Mouse (Mus musculus): Measurements from ENCODE around the gene Wsb2. TPM values are rescaled to one million over a fixed set of nuclear protein-coding genes. Genes with fewer than 3 reads are reported as not detected.

Wsb2 gene
- polyA plus RNA-seq, 2 experiments: 14.1 to 15.3 TPM

DNA sequence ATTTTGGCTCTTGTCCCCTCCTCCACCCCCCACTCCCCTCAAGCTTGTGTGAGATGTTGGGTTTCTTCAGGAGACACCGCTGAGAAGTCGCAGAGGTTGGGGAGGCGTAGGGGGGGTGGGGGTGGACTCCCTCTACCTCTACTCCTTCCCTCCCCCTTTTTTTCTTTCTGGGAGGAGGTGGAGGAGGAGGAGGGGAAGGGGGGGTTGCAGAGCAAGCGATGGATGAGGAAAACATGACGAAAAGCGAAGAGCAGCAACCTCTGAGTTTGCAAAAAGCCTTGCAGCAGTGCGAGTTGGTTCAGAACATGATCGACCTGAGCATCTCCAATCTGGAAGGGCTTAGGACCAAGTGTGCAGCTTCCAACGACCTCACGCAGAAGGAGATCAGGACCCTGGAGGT is 57.5 kb downstream of the Wsb2 start:
- no peak overlapping the region for H3K9ac ChIP-seq (replicated peaks)
- TF ChIP-seq CTCF (IDR thresholded peaks at IDR 0.05; ENCODE audit: low read depth) (no peak), EP300 (IDR thresholded peaks at IDR 0.05; ENCODE audit: low read depth) (no peak)
- no peak overlapping the region for H3K4me2 ChIP-seq (ENCODE audit: low read depth)
- no peaks in the 10 kb centered on the region for H3K9me3 ChIP-seq (ENCODE audit: control insufficient read depth, low read length)
- 4% methylated on average over 10 of the region's 10 CpGs for WGBS (ENCODE audit: insufficient replicate concordance)
- DNase-seq (ENCODE audit: low read depth in 3 of 3, low spot score in 3 of 3) (no peak), ATAC-seq (ENCODE audit: insufficient read depth) (no peak)
- no peak overlapping the region for H3K27ac ChIP-seq
- H3K27me3 ChIP-seq (ENCODE audit: control insufficient read depth, insufficient read depth, low read length): peaks cover 46% of the 10 kb centered on the region
- H3K4me3 ChIP-seq (ENCODE audit: insufficient read depth in 1 of 2, low read depth in 2 of 2, low read length in 2 of 2): no peak overlapping the region
- no peaks in the 10 kb centered on the region for H3K36me3 ChIP-seq (replicated peaks; ENCODE audit: control insufficient read depth, insufficient read depth, low read depth)
- no peaks in the 10 kb centered on the region for H3K4me1 ChIP-seq (replicated peaks; ENCODE audit: control insufficient read depth in 2 of 2, insufficient read depth in 2 of 2, low read length in 1 of 2)

DNA sequence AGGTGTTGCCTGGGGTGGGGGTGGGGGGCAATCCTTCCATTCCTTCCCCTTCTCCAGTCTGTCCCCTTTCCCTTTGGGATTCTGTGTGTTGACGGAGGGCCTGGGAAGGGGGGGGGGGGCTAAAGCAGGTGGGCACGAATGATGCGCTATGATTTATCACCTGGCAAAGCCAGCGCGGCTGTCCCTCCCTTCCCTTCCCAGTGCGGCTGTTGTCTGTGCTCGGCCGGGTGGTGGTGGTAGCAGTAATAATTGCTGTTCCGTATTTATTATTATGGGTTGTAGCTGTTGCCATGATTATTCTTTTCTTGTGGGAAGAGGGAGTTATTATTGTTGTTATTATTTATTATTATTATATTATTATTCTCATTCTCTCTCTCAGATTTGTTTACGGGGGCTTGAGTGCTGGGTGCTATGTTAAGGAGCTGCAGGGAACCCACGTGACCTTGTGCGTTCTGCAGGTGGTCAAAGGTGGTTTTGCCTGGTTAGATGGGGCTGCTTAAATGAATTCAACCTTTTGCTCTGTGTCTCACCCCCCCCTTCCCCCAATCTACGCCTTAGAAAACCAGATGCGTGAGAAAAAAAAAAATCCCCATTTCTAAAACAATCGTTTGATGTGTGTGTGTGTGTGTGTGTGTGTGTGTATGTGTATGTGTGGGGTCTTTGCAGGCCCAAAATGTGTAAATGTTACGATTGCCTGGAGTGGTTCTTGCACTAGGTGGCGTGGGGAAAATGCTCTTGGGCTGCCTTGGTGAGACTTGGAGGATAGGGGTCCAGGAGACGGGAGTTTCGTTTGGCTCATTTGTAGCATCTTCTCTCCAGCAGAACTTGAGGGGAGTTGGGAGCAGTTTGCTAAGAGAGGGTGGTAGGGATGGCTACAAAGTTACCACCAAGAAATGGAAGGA is 58.2 kb downstream of the Wsb2 start:
- peaks cover 46% of the 10 kb centered on the region for H3K27me3 ChIP-seq (ENCODE audit: control insufficient read depth, insufficient read depth, low read length)
- no peak overlapping the region for H3K4me2 ChIP-seq (ENCODE audit: low read depth)
- ATAC-seq (ENCODE audit: insufficient read depth) (no peak), DNase-seq (ENCODE audit: low read depth in 3 of 3, low spot score in 3 of 3) (no peak)
- H3K4me1 ChIP-seq (replicated peaks; ENCODE audit: control insufficient read depth in 2 of 2, insufficient read depth in 2 of 2, low read length in 1 of 2): no peaks in the 10 kb centered on the region
- no peak overlapping the region for H3K4me3 ChIP-seq (ENCODE audit: insufficient read depth in 1 of 2, low read depth in 2 of 2, low read length in 2 of 2)
- no peak overlapping the region for H3K27ac ChIP-seq
- H3K36me3 ChIP-seq (replicated peaks; ENCODE audit: control insufficient read depth, insufficient read depth, low read depth): no peaks in the 10 kb centered on the region
- no peaks in the 10 kb centered on the region for H3K9me3 ChIP-seq (ENCODE audit: control insufficient read depth, low read length)
- TF ChIP-seq CTCF (IDR thresholded peaks at IDR 0.05; ENCODE audit: low read depth) (peak; percentile 7; the same call in 1 of the 2 replicates), EP300 (IDR thresholded peaks at IDR 0.05; ENCODE audit: low read depth) (no peak)
- 30% methylated on average over 19 of the region's 19 CpGs for WGBS (ENCODE audit: insufficient replicate concordance)
- no peak overlapping the region for H3K9ac ChIP-seq (replicated peaks)

GRCm38 (mm10) chr5:117417442-117417841 is 60.3 kb downstream of the Wsb2 start:
- no peaks in the 10 kb centered on the region for H3K9me3 ChIP-seq (ENCODE audit: control insufficient read depth, low read length)
- 31% methylated on average over 2 of the region's 2 CpGs for WGBS (ENCODE audit: insufficient replicate concordance)
- H3K27ac ChIP-seq: no peak overlapping the region
- DNase-seq (ENCODE audit: low read depth in 3 of 3, low spot score in 3 of 3): no peak
- H3K4me2 ChIP-seq (ENCODE audit: low read depth): no peak overlapping the region
- peaks cover 36% of the 10 kb centered on the region for H3K27me3 ChIP-seq (ENCODE audit: control insufficient read depth, insufficient read depth, low read length)
- ATAC-seq (ENCODE audit: insufficient read depth): no peak
- H3K9ac ChIP-seq (replicated peaks): no peak overlapping the region
- TF ChIP-seq CTCF (IDR thresholded peaks at IDR 0.05; ENCODE audit: low read depth) (no peak), EP300 (IDR thresholded peaks at IDR 0.05; ENCODE audit: low read depth) (no peak)
- H3K4me3 ChIP-seq (ENCODE audit: insufficient read depth in 1 of 2, low read depth in 2 of 2, low read length in 2 of 2): no peak overlapping the region
- no peaks in the 10 kb centered on the region for H3K4me1 ChIP-seq (replicated peaks; ENCODE audit: control insufficient read depth in 2 of 2, insufficient read depth in 2 of 2, low read length in 1 of 2)
- H3K36me3 ChIP-seq (replicated peaks; ENCODE audit: control insufficient read depth, insufficient read depth, low read depth): no peaks in the 10 kb centered on the region

Other genes starting within 250 kb of the Wsb2 start
- gene Suds3, start 241.2 kb upstream of the Wsb2 start, polyA plus RNA-seq (2012; rRNA removed): 16.2 and 22.7 TPM in 2 replicates
- gene Suds3, start 241.2 kb upstream of the Wsb2 start, polyA plus RNA-seq (2014; fragmentation: Nextera tagmentation; extraction: Ambion mirVana): 19.7 and 19.8 TPM in 2 replicates
- gene Taok3, start 237.2 kb upstream of the Wsb2 start, polyA plus RNA-seq (2012; rRNA removed): 14.7 and 17.1 TPM in 2 replicates
- 43.3 and 50.2 TPM in 2 replicates for gene Taok3, start 237.2 kb upstream of the Wsb2 start, polyA plus RNA-seq (2014; fragmentation: Nextera tagmentation; extraction: Ambion mirVana)
- gene Pebp1, start 69.7 kb upstream of the Wsb2 start, polyA plus RNA-seq (2012; rRNA removed): 118 and 165 TPM in 2 replicates
- gene Pebp1, start 69.7 kb upstream of the Wsb2 start, polyA plus RNA-seq (2014; fragmentation: Nextera tagmentation; extraction: Ambion mirVana): 194 and 207 TPM in 2 replicates
- 0.84 and 1.2 TPM in 2 replicates for gene Vsig10, start 38.2 kb upstream of the Wsb2 start, polyA plus RNA-seq (2012; rRNA removed)
- gene Vsig10, start 38.2 kb upstream of the Wsb2 start, polyA plus RNA-seq (2014; fragmentation: Nextera tagmentation; extraction: Ambion mirVana): 0.60 and 1.5 TPM in 2 replicates
- 17.8 and 24.1 TPM in 2 replicates for gene Rfc5, start 31.7 kb downstream of the Wsb2 start, polyA plus RNA-seq (2012; rRNA removed)
- 52.2 and 58.0 TPM in 2 replicates for gene Rfc5, start 31.7 kb downstream of the Wsb2 start, polyA plus RNA-seq (2014; fragmentation: Nextera tagmentation; extraction: Ambion mirVana)
- 0.01 and 0.02 TPM in 2 replicates for gene Ksr2, start 56.7 kb downstream of the Wsb2 start, polyA plus RNA-seq (2012; rRNA removed)
- 0.04 TPM in 1 of 2 replicates, not detected in the other for gene Ksr2, start 56.7 kb downstream of the Wsb2 start, polyA plus RNA-seq (2014; fragmentation: Nextera tagmentation; extraction: Ambion mirVana)